Mouse (Mus musculus): ENCODE measurements around the gene Limk1.

Limk1 gene

GRCm38 (mm10) chr5:134688086-134688717 is at the start of gene Limk1:
Gene Limk1 (minus strand): TSS chr5:134688598.
- ATAC-seq (ENCODE audit: low TSS enrichment) = peak; percentile 5; the same call in 1 of the 2 replicates

DNA sequence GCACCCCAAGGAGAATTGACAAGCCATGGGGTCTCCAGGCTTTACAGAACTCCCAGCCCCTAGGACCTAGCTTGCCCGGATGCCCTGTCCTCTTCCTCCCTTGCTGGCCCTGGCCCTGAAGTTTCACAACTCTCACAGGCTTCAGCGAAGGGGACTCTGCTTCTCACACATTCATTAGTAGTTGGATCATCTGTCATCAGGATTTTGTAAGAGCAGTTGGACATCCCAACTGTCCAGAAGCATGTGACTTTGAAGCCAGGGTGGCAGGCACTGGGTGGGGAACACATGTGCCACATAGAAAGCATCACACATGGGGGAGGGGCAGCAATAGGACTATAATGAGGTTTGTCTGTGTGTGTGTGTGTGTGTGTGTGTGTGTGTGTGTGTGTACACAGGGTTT is 46.5 kb upstream of the Limk1 start:
- ATAC-seq (ENCODE audit: low TSS enrichment) = no peak

DNA sequence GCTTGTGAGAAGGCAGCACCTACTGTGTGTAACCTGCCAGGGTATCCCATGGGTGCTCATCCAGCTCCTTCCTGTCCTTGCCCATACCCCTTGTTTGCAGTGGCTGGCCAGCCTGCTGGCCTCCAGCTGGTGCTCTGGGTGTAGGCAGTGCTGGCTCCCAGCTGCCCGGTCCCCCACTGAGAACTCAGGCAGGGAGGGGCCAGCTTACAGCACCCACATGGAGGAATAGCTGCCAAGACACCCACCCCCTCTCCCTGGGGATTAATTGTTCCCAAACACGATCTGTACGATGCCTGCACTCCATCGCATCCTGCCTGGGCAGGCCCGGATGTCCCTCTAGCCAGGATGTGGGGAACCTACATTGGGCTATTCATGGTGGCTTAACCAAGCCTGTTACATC is 45.7 kb upstream of the Limk1 start:
- ATAC-seq (ENCODE audit: low TSS enrichment) = no peak

- ATAC-seq (ENCODE audit: low TSS enrichment) = no peak
These were observed 44.8 kb upstream of the Limk1 start for GRCm38 (mm10) chr5:134733241-134733640.

DNA sequence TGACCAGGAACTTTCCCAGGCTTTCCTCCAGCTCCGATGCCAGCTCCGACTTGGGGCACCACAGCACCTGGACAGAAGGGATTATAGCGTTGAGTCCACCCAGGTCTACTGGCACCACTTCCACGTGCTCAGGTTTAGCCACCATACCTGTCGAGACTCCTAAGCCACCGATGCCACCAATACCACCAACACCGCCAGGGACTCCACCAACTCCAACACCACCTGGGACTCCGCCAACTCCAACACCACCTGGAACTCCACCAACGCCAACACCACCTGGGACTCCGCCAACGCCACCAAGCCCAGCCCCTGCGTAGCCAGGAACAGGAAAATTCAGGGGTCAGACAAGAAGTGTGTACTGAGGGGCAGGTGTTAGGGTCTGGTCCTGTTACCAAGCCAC is 40.7 kb upstream of the Limk1 start:
- no peak for ATAC-seq (ENCODE audit: low TSS enrichment)

DNA sequence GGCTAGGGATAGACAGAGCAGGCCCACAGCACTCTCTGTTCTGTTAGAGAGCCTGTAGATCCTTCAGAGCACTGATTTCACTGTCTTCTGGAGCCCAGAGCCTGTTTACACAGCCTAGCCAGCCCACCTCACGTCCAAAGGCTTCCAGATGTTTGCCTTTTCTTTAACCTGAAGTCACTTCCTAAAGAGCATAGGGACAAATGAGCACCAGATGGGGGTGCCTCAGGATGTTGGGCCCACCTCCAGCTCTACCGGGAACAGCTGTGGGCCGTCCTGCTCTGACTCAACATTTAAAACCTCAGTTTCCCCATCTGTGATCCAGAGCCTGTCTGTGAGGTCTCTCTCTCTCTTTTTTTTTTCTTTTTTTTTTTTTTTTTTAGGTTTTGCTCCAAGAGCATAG is 40.1 kb upstream of the Limk1 start:
- ATAC-seq (ENCODE audit: low TSS enrichment) = no peak

GRCm38 (mm10) chr5:134727001-134727639 is 38.7 kb upstream of the Limk1 start:
- no peak for ATAC-seq (ENCODE audit: low TSS enrichment)

GRCm38 (mm10) chr5:134725299-134725698 is 36.9 kb upstream of the Limk1 start:
- ATAC-seq (ENCODE audit: low TSS enrichment) = no peak

GRCm38 (mm10) chr5:134720058-134720457 is 31.7 kb upstream of the Limk1 start:
- no peak for ATAC-seq (ENCODE audit: low TSS enrichment)

DNA sequence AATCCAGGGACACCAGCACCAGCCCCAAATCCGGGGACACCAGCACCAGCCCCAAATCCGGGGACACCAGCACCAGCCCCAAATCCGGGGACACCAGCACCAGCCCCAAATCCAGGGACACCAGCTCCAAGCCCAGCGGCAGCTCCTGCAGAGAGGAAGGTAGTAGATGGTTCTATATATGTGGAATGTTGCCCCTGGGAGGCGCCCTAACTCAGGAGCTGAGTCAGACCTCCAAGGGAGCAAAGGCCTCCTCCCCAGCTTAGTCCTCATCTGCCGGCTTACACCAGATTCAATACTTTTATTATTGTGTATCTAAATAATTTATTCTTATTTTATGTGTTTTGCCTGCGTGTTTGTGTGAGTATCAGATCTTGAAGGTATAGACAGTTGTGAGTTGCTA is 22.7 kb upstream of the Limk1 start:
- no peak for ATAC-seq (ENCODE audit: low TSS enrichment)

DNA sequence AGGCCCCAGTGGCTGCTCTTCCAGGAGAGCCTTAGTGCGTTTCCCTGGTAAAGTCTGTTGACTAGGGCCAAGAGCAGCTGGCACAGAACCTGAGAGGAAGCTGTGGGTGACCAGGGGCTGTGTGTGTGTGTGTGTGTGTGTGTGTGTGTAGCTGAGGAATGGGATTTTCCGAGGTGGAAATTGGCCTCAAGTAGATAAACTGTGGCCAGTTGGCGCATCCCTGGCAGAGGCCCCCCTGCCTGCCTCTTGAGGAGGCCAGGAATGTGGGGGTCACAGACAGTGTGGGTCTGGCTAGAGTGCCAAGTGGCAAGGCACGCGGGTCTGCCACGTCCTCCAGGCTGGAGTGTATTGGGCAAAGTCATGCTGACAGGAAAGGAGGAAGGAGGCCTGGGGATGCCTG is 20.9 kb upstream of the Limk1 start:
- no peak for ATAC-seq (ENCODE audit: low TSS enrichment)

DNA sequence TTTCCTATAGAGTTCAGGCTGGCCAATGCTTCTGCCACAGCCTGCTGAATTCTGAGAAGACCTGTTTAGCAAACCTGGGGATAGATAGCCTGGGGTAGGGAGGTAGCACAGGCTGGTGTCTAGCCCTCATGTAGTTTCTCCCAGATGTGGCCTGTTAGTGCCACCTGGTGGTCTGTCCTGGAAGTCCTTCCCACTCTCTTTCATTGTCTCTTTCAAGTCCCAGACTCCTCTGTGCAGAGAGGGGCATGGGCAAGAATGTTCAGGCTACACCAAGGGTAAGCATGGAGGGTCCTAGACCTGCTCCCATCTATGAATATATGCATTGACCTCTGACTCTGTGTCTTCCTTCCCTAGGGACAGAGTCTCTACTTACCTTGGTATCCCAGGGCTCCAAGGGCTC is 15.8 kb upstream of the Limk1 start:
- peak; percentile 84 for ATAC-seq (ENCODE audit: low TSS enrichment)

DNA sequence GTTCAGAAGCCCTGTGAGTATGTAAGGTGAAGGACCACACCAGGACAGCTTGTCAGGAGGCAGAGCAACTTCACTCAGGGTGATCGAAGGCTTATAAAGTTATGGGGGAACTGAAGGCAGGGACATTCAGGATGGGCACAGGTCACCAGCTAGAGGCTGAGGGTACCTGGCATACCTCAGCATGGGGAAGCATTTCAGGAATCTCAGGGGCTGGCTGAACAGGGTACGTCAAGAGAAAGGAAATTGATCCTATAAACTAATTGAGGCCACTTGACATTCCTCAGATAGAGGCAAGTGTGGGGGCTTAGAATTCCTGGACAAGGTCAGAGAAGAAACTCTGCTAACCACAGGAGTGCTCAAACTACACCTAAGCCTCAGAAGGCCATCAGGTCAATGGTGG is 7.1 kb upstream of the Limk1 start:
- no peak for ATAC-seq (ENCODE audit: low TSS enrichment)

GRCm38 (mm10) chr5:134695082-134695481 is 6.7 kb upstream of the Limk1 start:
- no peak for ATAC-seq (ENCODE audit: low TSS enrichment)

- no peak for ATAC-seq (ENCODE audit: low TSS enrichment)
These were observed 4.3 kb upstream of the Limk1 start for GRCm38 (mm10) chr5:134692704-134693103.

DNA sequence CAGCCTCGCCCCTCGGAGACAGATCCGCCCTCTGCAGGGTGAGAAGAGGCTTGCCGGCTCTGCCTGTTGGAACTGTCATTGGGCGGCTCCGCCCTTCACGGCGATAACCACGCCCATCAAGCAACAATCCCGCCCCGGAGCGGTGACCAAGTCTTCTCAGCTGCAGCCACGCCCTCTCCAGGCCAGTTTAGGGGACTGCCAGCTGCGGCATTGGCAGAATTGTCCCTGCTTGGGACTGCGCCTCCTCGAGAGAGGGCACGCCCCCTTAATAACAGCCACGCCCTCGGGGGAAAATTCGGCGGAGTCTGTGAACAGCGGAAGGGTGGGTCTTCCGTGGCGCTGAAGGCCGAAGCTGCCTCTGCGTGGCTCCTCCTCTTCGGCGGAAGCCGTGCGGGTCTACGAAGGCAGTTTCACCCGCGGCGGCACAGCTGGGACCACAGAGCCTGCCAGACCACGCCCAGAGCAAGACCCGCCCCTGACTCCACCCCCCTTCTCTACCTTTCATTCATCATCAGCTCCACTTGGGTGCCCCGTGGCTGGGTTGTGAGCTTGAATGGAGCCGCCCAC is 403 bp upstream of the Limk1 start:
- peak; percentile 88 for ATAC-seq (ENCODE audit: low TSS enrichment)

- no peak for ATAC-seq (ENCODE audit: low TSS enrichment)
These were observed 1.2 kb downstream of the Limk1 start for GRCm38 (mm10) chr5:134687187-134687586.

DNA sequence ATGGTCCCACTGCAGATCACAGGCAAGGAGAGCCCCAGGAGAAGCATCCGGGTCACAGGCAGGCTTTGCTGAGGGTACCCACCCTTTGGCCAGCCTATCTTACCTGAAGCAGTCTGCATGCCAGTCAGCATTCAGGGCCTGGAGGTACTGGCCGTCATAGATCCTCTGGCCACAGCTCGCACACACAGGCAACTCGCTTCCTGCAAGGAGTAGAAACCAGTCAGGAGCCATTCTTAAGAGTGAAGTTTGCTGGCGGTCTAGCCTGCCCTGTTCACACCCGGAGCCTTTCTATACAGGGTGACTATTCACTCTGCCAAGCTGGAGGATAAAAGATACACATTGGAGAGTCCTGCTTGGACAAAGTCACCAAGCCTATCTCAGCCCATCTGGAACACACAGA is 1.9 kb downstream of the Limk1 start:
- ATAC-seq (ENCODE audit: low TSS enrichment) = no peak

- no peak for ATAC-seq (ENCODE audit: low TSS enrichment)
These were observed 4.0 kb downstream of the Limk1 start for GRCm38 (mm10) chr5:134684398-134684797.

DNA sequence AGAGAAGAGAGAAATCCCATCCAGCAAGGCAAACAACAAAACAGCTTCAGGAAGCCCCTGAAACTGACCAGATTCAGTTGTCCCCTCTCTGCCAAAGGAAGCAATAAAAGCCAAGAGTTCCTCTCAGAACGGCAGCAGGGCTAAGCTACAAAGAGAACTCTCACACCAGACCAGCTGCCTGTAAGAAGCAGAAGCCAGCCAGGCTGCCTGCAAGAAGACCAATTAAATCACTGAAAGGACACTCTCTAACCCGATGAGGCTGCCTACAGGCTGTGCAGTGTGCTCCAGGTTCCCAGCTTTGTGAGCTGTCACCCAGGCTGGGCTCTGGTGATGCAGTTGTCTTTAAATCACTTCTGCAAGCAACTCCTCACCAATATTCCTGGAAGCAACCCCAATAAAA is 4.6 kb downstream of the Limk1 start:
- ATAC-seq (ENCODE audit: low TSS enrichment) = no peak

- peak; percentile 33; the same call in 1 of the 2 replicates for ATAC-seq (ENCODE audit: low TSS enrichment)
These were observed 8.2 kb downstream of the Limk1 start for GRCm38 (mm10) chr5:134680238-134680637.

DNA sequence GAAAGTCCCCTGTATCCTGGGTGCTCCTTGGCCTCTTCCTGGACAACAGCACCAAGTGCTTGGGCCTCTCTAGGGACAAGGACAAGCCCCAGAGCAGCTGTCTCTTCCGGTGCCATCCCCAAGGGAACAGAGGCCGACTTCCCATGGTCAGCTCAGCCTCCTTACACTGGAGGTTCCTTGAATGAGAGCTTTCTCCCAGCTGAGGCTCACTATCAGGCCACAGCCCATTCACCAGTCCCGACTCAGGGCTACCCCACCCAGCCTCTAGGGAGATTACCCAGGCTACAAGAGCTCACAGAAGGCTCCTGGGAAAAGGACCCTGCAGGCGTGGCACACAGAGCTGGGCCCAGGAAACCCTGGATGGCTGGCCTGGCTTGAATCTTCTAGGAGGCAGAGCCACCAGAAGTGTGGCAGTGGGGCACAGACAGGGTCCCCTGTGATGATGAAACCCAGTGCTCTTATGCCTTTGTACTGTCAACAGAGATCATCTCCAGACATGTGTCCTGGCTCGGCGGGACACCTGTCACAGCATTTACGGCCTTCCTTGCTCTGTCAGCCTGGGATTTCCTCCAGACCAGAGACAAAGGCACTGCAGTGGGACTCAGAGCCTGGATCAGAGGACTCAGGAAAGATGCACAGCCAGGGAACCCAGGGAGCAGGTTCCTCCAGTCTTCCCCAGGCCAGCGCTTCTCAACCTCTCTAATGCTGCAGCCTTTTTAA is 9.4 kb downstream of the Limk1 start:
- ATAC-seq (ENCODE audit: low TSS enrichment) = no peak

GRCm38 (mm10) chr5:134678031-134678430 is 10.4 kb downstream of the Limk1 start:
- no peak for ATAC-seq (ENCODE audit: low TSS enrichment)

Data from frontal cortex, adult (tissue).